Mouse (Mus musculus): Measurements from ENCODE around the gene Olfr1369-ps1. TPM values are rescaled to one million over a fixed set of nuclear protein-coding genes. Genes with fewer than 3 reads are reported as not detected.
"Not testable (repeated sequence)": the region's sequence is repeated elsewhere in the genome, so short reads cannot be mapped to it uniquely, and the experiment has no call there.

Olfr1369-ps1 gene
- not detected in 2 replicates for polyA plus RNA-seq (2012; rRNA removed)

- DNase-seq (ENCODE audit: low read depth): not testable (repeated sequence)
Observed at GRCm38 (mm10) chr13:21111183-21111582, at the start of gene Olfr1369-ps1. TSS of gene Olfr1369-ps1 (plus strand) at chr13:21111483.

GRCm38 (mm10) chr13:21066021-21066420 is 45.3 kb upstream of the Olfr1369-ps1 start:
- no peak for DNase-seq (ENCODE audit: low read depth)

DNA sequence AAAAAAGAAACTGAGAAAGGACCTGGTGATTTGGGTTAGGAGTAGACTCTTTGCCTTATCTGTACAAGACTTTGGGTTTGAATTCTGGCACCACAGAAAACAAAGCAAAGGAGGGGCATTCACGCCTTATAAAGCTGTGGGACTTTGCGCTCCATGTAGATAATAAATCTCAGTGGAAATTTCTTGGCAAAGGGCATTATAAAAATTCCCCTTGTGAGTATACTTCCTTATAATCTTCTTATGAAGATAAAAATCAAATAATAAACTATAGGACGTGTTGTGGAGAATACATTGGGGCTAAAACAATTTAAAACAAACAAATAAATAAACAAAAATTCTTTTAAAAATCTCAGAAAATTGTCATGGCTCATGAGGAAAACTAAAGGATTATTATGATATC is 36.4 kb upstream of the Olfr1369-ps1 start, which contains the start of gene Olfr1370:
Olfr1370 (minus strand) TSS at position 101 of the 400 bp plus-strand sequence.
- no peak for DNase-seq (ENCODE audit: low read depth)

- no peak for DNase-seq (ENCODE audit: low read depth)
Observed at GRCm38 (mm10) chr13:21082686-21083085, 28.6 kb upstream of the Olfr1369-ps1 start.

DNA sequence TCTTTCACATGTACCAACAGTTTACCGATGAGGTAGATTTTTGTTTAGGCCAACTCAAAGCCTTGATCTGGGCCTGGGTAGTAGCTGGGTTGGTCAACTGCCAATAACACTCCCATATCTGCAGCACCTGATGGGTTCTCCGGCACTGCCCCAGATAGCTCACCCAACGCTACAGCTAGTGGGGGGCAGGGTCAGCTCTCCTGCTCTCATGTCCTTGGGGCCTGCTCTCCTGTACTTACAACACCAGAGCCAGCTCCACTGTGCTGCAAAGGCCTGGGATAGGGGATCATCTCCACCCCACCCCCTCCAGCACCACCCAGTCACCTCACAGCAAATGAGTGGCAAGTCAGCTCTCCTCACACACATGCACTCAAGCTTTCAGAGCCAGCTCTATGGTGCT is 1.5 kb upstream of the Olfr1369-ps1 start:
- no peak for DNase-seq (ENCODE audit: low read depth)

DNA sequence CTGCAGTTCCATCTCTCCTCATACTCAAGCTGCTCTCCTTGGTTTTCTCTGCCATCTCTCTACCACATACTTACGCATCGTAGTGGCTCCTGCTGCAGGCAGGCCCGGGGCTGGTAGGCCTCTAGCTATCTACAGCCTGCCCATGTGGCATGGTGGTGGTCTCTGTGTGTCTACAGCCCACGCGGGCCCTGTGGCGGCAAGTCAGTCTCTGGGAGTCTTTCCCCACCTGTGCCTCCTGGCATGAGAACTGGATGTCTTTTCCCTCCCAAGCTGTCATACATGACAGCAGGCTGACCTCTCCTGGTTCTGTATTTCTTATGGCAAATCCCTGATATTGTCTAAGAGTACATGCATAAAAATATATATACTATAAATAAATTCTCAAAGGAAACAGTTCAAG is 842 bp upstream of the Olfr1369-ps1 start:
- DNase-seq (ENCODE audit: low read depth): no peak

DNA sequence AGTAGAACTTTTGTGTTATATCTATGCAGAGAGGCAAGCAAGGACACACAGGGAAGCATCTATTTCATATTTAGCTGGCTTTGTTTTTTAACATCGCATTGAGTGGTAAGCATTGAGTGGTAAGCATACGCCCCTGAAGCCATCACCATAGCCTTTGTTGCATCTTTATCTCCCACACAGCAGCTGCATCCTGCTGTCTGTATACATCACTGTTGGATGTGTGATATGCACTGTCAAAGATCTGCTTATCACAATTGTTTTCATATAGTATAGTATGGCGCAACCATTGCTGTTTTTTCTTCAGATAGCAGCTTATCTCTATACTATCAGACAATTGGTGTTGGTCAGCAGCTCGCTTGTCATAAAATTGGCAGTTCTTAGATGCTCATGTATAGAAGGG is 2.8 kb downstream of the Olfr1369-ps1 start:
- DNase-seq (ENCODE audit: low read depth): no peak

DNA sequence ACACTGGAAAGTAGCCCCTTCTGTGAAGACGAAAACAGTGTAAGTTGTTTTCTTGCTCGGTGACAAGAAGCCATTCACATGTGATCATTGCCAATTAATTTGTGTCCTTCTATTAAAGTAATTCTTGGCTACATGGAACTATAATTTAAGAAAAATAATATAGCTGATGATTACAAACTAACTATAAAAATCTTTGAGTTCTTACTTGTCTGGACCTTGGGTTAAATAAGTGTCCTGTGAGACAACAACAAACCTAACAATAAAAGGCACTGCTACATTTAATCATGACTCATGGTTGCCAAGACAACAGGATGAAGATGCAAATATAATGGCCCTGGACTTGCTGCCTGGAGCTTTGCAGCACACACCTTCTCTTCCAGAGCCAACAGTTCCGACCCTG is 18.1 kb downstream of the Olfr1369-ps1 start, which contains the start of gene Olfr263:
Olfr263 (plus strand) TSS at position 301 of the 400 bp plus-strand sequence.
- not testable (repeated sequence) for DNase-seq (ENCODE audit: low read depth)

GRCm38 (mm10) chr13:21142421-21142820 is 31.1 kb downstream of the Olfr1369-ps1 start:
- no peak for DNase-seq (ENCODE audit: low read depth)

DNA sequence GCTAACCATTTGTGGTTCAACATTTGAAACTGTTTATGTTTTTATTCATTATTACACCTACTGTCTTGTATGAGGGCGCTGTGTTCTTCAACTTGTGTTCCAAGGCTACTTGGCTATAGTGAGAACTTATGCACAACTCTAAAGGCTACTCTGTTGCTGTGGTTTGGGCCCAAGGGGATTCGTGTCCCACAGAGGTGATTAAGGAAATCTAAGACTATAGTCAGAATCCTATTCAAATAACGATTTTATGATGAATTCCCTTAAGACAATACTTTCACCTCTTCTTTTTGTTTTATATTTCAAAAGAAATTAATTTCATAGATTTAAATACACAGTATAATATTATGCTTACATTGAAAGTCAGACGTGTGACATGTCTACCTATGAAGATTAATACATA is 34.5 kb downstream of the Olfr1369-ps1 start, which contains the start of gene Olfr1368:
Olfr1368 (minus strand) TSS at position 101 of the 400 bp plus-strand sequence.
- no peak for DNase-seq (ENCODE audit: low read depth)

GRCm38 (mm10) chr13:21155888-21156287 is 44.6 kb downstream of the Olfr1369-ps1 start:
- no peak for DNase-seq (ENCODE audit: low read depth)

DNA sequence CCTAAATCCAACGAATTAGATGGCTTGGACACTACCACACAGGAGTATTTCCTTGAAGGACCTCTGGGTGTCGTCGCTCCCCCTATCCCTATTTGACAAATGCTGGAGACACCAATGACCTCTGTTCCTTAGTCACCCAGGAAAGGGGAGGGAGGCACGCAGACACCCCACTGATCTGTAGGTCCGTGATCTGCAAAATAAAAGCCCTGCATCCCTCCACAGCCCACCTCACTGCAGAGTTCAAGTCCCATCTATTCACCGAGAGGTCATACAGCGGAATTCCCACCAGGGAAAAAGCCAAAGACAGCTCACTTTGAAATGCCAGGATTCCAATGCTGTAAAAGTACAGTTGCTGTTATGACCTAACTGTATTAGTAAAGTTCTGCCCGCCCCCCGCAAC is 46.8 kb downstream of the Olfr1369-ps1 start:
- no peak for DNase-seq (ENCODE audit: low read depth)

GRCm38 (mm10) chr13:21158785-21159474 is 47.6 kb downstream of the Olfr1369-ps1 start:
- no peak for DNase-seq (ENCODE audit: low read depth)

GRCm38 (mm10) chr13:21159475-21159819 is 48.2 kb downstream of the Olfr1369-ps1 start:
- DNase-seq (ENCODE audit: low read depth): no peak

DNA sequence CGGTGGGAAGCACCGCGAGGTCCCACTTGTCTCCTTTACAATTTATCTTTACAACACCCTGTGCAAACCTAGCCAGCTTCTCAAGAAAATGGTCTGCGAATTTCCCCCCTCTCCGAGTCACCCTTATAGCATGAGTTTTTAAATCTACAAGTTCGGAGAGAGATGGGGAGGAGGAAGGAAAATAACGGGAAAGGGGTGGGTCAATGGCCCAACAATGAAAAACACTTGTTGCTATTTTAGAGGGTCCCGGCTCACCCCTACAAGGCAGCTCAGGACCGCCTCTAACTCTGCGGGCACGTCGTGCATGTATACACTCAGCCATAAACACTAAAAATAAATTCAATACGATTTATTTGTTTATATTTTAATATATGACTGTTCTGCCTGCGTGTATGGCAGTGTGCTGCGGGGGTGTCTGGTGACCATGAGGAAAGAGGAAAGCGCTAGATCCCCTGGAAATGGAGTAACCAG is 48.8 kb downstream of the Olfr1369-ps1 start:
- no peak for DNase-seq (ENCODE audit: low read depth)

GRCm38 (mm10) chr13:21160657-21161590 is 49.6 kb downstream of the Olfr1369-ps1 start:
- no peak for DNase-seq (ENCODE audit: low read depth)

GRCm38 (mm10) chr13:21161591-21161990 is 50.3 kb downstream of the Olfr1369-ps1 start:
- no peak for DNase-seq (ENCODE audit: low read depth)

GRCm38 (mm10) chr13:21162591-21162990 is 51.3 kb downstream of the Olfr1369-ps1 start:
- no peak for DNase-seq (ENCODE audit: low read depth)

DNA sequence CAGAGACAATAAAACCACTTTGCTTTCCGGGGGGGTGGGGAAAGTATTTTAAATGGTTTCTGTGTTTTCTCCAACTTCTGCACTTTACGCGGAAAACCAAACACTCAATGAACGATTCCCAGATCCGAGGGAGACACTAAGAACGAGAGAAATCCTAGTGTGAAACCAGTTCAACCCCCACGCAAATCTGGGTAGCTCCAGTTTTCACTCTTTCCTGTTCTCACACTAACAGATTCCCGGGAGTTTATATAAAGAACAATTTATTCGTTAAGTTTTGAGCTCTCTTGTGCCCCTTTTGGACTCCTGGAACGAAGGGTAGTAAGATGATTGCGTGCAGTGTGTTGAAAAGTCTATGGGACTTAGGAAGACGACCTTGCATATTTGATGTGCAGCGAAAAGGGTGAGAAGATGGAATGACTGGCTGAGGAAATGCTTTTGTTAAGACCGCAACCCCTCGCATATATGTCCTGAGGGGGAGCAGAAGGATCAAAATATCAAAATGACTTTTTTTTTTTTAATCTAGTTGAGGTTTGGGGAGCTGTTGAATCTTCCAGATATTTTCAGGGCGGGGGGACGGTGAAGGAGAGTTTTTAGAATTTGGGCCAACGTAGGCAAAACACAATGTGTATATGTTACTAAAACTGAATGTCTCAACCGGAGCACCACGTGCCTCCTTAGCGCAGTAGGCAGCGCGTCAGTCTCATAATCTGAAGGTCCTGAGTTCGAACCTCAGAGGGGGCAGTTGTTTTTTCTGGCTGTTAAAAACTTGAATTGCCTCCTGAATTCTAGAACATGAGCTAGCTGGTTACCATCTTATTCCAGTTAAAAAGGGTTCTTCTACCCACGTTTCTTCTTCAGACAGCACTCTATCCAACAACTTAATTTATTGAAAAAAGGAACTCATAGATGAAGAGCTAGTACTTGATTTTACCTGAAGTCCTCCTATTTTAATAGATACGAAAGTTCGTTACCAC is 55.9 kb downstream of the Olfr1369-ps1 start:
- DNase-seq (ENCODE audit: low read depth): no peak

- no peak for DNase-seq (ENCODE audit: low read depth)
Observed at GRCm38 (mm10) chr13:21167910-21168300, 56.6 kb downstream of the Olfr1369-ps1 start.

- no peak for DNase-seq (ENCODE audit: low read depth)
Observed at GRCm38 (mm10) chr13:21168371-21169011, 57.2 kb downstream of the Olfr1369-ps1 start.

All from gonadal fat pad, adult 2 months (tissue).